Mouse (Mus musculus) embryo, embryonic 11 days (tissue): ENCODE measurements around the gene Gm10413.
"Not testable (repeated sequence)": the region's sequence is repeated elsewhere in the genome, so short reads cannot be mapped to it uniquely, and the experiment has no call there.

ENCODE experiments used
- DNase-seq: peaks from one replicate; pipeline ENCODE4 v3.0.0-alpha.2; 2015

The Gm10413 gene

DNA sequence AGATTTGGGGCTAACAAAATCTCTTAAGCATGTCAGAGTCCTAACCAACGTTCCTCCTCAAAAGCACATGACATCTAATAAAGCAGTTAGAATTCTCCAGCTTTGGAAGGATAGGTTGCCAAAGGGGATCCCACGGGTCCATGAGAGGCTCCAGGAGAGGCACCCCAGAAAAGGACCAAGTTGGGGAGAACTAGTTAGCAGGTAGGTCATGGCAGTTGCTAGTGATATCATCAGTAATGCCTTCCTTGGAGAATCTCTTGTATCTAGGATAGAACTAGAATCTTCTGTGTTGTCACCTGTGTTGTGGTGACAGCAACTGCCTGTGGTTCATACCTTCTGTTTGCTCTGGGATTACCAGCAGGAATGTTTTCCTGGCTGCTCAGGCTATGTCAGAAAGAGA is at the start of gene Gm10413:
Gene Gm10413 (plus strand): TSS at position 301 of the 400 bp plus-strand sequence.
- not testable (repeated sequence) for DNase-seq

DNA sequence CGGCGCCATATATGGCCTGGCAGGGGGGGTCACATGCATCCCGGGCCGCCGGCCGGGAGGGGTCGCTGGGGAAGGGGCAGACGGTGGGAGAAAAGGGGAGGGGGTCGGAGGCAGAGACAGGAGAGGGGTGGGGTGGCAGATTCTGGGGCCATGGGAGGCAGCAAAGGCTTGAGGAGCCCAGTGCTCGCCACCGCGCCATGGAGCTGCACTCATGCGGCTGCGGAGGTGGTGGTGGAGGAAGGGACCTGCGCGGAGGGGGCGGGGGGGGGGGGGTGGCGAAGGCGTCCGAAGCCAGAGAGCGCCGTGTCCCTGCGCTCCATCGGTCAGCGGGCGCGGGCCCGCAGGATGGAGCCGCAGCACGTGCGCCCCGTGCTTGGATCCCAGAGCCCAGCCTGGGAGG is 17.4 kb downstream of the Gm10413 start, which contains the start of gene Gm10409:
Gene Gm10409 (plus strand): TSS at position 301 of the 400 bp plus-strand sequence.
- not testable (repeated sequence) for DNase-seq

DNA sequence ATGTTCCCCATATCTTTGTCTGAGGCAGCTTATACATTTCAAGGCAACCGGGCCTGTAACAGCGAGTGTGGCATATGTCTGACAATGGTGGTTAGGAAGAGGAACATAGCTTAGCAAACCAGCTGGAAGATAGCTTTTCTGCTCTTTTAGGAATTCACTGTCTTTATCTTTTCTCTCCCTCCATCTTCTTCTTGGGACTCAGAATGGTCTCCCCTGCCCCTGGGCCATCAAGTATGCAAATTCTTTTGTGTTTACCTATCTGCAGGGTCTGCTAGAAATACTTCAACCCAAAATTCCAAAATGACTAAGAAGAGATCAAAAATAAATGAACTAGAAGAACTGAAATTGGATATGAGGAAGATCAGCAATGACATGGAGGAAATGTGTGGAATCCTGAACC is 32.9 kb downstream of the Gm10413 start, which contains the start of gene Gm3005:
Gene Gm3005 (plus strand): TSS at position 301 of the 400 bp plus-strand sequence.
- DNase-seq = not testable (repeated sequence)

DNA sequence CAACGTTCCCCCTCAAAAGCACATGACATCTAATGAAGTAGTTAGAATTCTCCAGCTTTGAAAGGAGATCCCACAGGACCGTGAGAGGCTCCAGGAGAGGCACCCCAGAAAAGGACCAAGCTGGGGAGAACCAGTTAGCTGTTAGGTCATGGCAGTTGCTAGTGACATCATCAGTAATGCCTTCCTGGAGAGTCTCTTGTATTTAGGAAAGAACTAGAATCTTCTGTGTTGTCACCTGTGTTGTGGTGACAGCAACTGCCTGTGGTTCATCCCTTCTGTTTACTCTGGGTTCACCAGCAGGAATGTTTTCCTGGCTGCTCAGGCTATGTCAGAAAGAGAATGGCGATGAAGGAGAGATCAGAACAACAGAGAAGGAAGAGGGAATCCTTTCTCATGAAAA is 54.2 kb downstream of the Gm10413 start, which contains the start of gene Gm10408:
Gene Gm10408 (plus strand): TSS at position 301 of the 400 bp plus-strand sequence.
- DNase-seq = not testable (repeated sequence)
